Mouse (Mus musculus) liver, embryonic 18 days (tissue): ENCODE results near the gene Polg2. TPM values are rescaled to one million over a fixed set of nuclear protein-coding genes. Genes with fewer than 3 reads are reported as not detected.

ENCODE experiments used
- polyA plus RNA-seq: library from polyadenylated mRNA; depleted of rRNA; stranded (reverse); fragments of >200 nt; gene quantifications from 2 replicates; pipeline ENCODE4 v1.2.3, GENCODE M21; 2012; rRNA removed

The Polg2 gene
- 5.0 and 5.3 TPM in 2 replicates for polyA plus RNA-seq

GRCm38 (mm10) chr11:106779388-106780088, at the start of gene Polg2:
TSS of gene Polg2 (minus strand) at chr11:106779537.

GRCm38 (mm10) chr11:106788775-106789459, 9.6 kb upstream of the Polg2 start, which contains the start of the genes Ddx5 and Cep95:
TSS of gene Ddx5 (minus strand) at chr11:106789185.
TSS of gene Cep95 (plus strand) at chr11:106789252.

GRCm38 (mm10) chr11:106751039-106752018, 28.0 kb downstream of the Polg2 start, which contains the start of gene Milr1:
TSS of gene Milr1 (plus strand) at chr11:106751226.

GRCm38 (mm10) chr11:106750121-106750751, 29.1 kb downstream of the Polg2 start, which contains the start of gene Pecam1:
TSS of gene Pecam1 (minus strand) at chr11:106750628.

Other genes starting within 250 kb of the Polg2 start
- gene Tex2, start 166.1 kb downstream of the Polg2 start, polyA plus RNA-seq, result 10.3 and 10.7 TPM in 2 replicates
- gene Pecam1, start 28.9 kb downstream of the Polg2 start, polyA plus RNA-seq, result 13.9 and 14.0 TPM in 2 replicates
- gene Milr1, start 28.3 kb downstream of the Polg2 start, polyA plus RNA-seq, result 5.4 and 5.5 TPM in 2 replicates
- gene Ddx5, start 9.6 kb upstream of the Polg2 start, polyA plus RNA-seq, result 189 and 193 TPM in 2 replicates
- 10.2 and 10.5 TPM in 2 replicates for gene Cep95, start 9.7 kb upstream of the Polg2 start, polyA plus RNA-seq
- gene Smurf2, start 141.2 kb upstream of the Polg2 start, polyA plus RNA-seq, result 5.7 and 7.0 TPM in 2 replicates
- gene Kpna2, start 220.0 kb upstream of the Polg2 start, polyA plus RNA-seq, result 81.7 and 88.0 TPM in 2 replicates
- 14.3 and 18.4 TPM in 2 replicates for gene 1810010H24Rik, start 246.1 kb upstream of the Polg2 start, polyA plus RNA-seq